Mouse (Mus musculus) embryonic fibroblast, embryonic 13.5 days (primary cell): ENCODE data around the gene Ap2a1.

Experiments
- CTCF ChIP-seq: IDR thresholded peaks from 2 replicates; pipeline ENCODE4 v1.5.1; 2011; ENCODE audit warnings: mild to moderate bottlenecking, control low read depth, low read length, moderate library complexity, borderline replicate concordance; ENCODE audit not compliant: insufficient read depth
- POLR2A ChIP-seq: IDR thresholded peaks from 2 replicates; pipeline ENCODE4 v1.6.1; 2011; ENCODE audit warnings: low read depth, mild to moderate bottlenecking, control low read depth, low read length, moderate library complexity

DNA sequence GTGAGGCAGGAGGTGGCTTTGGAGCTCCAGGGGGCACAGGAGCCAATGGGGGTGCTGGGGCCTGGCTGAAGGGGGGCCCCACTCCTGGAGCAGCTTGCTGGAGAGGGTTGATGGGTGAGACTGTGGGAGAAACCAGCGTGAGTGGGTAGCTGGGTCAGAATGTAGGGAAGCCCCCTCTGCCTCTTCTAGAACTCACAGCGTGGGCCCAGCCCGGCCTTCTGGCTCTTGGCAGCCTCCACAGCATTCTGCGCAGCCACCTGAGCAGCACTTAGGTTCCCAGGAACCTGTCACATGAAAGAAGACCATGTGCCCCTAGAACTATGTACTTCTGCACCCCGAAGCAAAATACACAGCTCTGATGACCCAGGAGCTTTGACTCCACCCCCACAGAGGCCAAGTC, 44.7 kb downstream of the Ap2a1 start:
- no peak for TF ChIP-seq POLR2A
- TF ChIP-seq CTCF: no peak
